Mouse (Mus musculus) kidney, postnatal 4 days (tissue): Measurements from ENCODE around the gene Tcta.

ENCODE experiments used
- DNase-seq, 2 experiments: peaks; one replicate each; pipeline ENCODE4 v3.0.0; 2021; ENCODE audit warnings: mixed read lengths in 2 of 2

Tcta gene

DNA sequence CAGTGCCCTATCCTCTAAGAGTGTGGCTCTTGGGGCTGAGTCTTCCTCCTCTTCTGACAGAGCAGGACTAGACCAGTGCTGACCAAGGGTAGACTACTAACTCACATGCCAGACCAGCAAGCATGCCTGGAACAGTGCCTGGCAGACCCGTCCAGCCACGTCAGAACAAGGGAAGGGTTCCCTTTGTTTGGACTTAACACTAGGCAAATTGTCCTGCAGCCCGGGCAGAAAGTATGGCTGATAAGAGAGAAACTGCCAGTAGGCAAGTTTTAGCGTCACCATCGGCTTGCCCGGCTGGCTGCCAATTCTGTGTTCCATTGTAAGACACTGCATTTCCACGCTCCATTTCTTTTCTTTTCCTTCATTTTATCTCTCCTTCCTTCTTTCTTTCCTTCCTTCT lies 38.3 kb downstream of the Tcta start:
- peak in 1 of 2 experiments; percentile 13 for DNase-seq

- no peak for DNase-seq
Observed at GRCm38 (mm10) chr9:108266261-108266935, 39.6 kb downstream of the Tcta start.

- DNase-seq, result peak; percentile 57 to 75
Observed at GRCm38 (mm10) chr9:108264191-108264921, 41.6 kb downstream of the Tcta start.

DNA sequence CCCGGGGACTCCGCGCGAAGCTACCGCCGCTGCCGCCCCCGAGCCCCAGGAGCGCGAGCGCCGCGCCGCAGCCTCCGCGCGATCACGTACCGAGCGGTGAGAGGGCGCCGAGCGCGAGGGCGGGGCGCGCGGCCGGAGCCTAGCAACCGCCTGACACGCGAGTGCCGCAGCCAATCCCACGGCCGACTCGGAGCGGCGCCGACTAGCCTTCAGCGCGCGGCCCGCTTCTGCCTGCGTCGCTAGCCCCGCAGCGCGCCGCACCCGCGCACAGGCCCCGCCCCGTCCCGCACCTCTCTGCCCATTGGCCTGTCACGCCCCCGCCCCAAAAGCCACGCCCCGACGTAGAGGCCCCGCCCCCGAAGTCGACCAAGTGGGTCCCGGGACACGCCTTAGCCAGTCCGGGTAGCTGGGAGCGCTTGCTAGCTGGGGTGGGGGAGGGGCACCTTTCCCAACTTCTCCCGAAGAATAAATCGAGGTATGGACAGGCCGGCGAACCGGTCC lies 42.2 kb downstream of the Tcta start, which contains the start of gene Dag1:
Dag1 (minus strand) TSS at position 269 of the 501 bp plus-strand sequence.
- DNase-seq, result peak; percentile 100

DNA sequence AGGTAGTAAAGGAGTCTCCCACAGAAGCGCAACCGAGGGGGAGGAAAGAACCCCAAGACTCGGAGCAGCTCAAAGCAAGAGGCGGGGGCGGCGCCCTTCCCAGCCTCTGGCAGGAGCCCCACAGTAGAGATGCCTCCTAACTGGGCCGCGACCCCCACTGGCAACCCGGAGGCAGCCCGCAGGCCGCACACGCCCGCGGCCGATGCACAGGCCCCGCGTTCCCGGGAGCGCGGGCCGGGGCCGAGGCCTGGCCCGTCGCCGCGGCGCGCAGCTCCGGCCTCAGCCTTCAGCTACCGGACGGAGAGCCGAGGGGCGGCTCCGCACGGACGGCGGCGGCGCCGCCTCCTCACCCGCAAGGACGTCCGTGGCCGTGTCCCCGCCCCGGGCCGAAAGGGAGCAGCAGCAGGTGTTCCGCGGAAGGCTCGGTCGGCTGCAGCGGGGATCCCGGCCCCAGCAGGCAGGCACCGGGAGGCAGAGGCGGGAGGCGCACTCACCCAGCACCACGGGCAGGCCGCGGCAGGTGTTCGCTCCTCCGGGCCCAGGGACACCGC lies 42.8 kb downstream of the Tcta start:
- DNase-seq, result peak in 1 of 2 experiments; percentile 59

GRCm38 (mm10) chr9:108262494-108263049 lies 43.4 kb downstream of the Tcta start:
- DNase-seq, result peak in 1 of 2 experiments; percentile 18

- DNase-seq, result no peak
Observed at GRCm38 (mm10) chr9:108261865-108262264, 44.1 kb downstream of the Tcta start.

DNA sequence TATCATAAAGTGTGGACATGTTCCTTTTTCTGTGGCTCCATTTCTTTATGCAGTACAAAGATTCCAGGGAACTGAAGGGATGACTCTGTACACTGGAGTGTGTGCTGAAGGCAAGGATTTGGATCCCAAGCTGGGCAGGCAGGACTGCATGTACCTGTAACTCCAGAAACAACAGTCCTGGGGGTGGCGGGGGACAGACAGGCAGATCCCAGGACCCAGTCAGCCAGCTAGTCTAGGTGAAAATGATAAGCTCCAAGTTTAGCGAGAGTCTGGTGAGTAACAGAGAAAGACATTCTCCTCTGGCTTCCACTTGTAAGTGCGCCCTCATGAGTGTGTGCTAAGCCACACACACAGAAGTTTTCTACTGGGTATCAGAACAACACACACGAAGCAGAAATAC lies 45.4 kb downstream of the Tcta start:
- no peak for DNase-seq
